Comparison of ENCODE assay signal across 22 mouse cellular contexts in the genomic region with DNA sequence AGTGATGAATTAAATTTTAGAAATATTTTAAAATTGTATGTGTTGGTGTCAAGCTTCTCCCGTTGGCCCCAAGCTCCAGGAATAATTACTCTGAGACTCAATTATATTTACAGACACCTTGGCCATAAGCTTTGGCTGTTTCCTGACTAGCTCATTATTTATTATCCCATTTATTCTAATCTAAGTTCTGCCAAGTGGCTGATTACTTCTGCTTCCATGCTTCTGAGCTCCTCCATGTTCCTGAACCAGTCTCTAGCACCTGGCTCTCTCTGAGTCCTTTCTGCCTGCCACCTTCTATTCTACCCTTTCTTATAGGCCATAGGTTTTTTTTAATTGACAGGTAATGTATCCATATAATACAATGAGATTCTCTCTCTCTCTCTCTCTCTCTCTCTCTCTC. TPM values are rescaled to one million over a fixed set of nuclear protein-coding genes. Genes with fewer than 3 reads are reported as not detected.
DNase-seq lines count a peak whose midpoint lies in the region; ATAC-seq and TF ChIP-seq lines count a peak whose summit lies in the region.
"Had no signal": no experiment of that assay in that cellular context is flagged by ENCODE, and none has a peak within 500 bp of the region (broad histone marks: within the 10 kb centered on the region; RNA-seq: fewer than 3 reads in every experiment).

No protein-coding gene starts in this region.

- no peak overlapping the region for H3K4me3 ChIP-seq in forebrain, embryonic 14.5 days (ENCODE audit: low read depth, low read length)
- H3K4me3 ChIP-seq in forebrain, embryonic 15.5 days, result no peak overlapping the region
- no peak overlapping the region for H3K4me3 ChIP-seq in intestine, embryonic 15.5 days (replicated peaks)

- no peaks in the 10 kb centered on the region for H3K9me3 ChIP-seq in forebrain, embryonic 14.5 days (replicated peaks; ENCODE audit: control insufficient read depth, low read length)
- no peaks in the 10 kb centered on the region for H3K9me3 ChIP-seq in forebrain, embryonic 15.5 days
- H3K9me3 ChIP-seq in intestine, embryonic 15.5 days, result no peaks in the 10 kb centered on the region
- H3K9me3 ChIP-seq: G1E had no signal

- no peak for TF ChIP-seq CTCF in brain, embryonic 14.5 days (IDR thresholded peaks at IDR 0.05; ENCODE audit: borderline replicate concordance, extremely low read depth, insufficient read depth, insufficient read length)

- no peak for ATAC-seq in forebrain, embryonic 14.5 days
- no peak for ATAC-seq in forebrain, embryonic 15.5 days (replicated peaks)
- ATAC-seq in intestine, embryonic 15.5 days, result no peak
- ATAC-seq: activated CD4-positive, CD25-positive, alpha-beta regulatory T cell, adult 4 months; CD4-positive, CD25-positive, alpha-beta regulatory T cell, adult 4 months; Patski had no signal

- no peak for TF ChIP-seq POLR2A in brain, embryonic 14.5 days (IDR thresholded peaks at IDR 0.05; ENCODE audit: borderline replicate concordance, extremely low read depth, insufficient read depth, insufficient read length, poor library complexity, severe bottlenecking)

- H3K4me2 ChIP-seq in forebrain, embryonic 14.5 days (ENCODE audit: low read length), result no peak overlapping the region
- H3K4me2 ChIP-seq in forebrain, embryonic 15.5 days (replicated peaks), result no peak overlapping the region
- no peak overlapping the region for H3K4me2 ChIP-seq in intestine, embryonic 15.5 days (replicated peaks)

- H3K27me3 ChIP-seq in forebrain, embryonic 14.5 days (replicated peaks; ENCODE audit: control insufficient read depth, insufficient read depth, low read length), result no peaks in the 10 kb centered on the region
- H3K27me3 ChIP-seq in forebrain, embryonic 15.5 days, result no peaks in the 10 kb centered on the region
- no peaks in the 10 kb centered on the region for H3K27me3 ChIP-seq in intestine, embryonic 15.5 days (replicated peaks)
- H3K27me3 ChIP-seq: Patski had no signal

- DNase-seq in forebrain, embryonic 14.5 days (ENCODE audit: low spot score), result peak; percentile 59
- DNase-seq in Muller cell, postnatal 12 days (ENCODE audit: inconsistent ontology term), result peak; percentile 27
- peak; percentile 82 for DNase-seq in brain, embryonic 14.5 days (ENCODE audit: low read depth)
- DNase-seq in heart, adult 11 months, result no peak
- DNase-seq: adrenal gland, adult 2 months; adrenal gland, adult 8-10 months; adrenal gland, postnatal 10 days; adrenal gland, postnatal 14 days; adrenal gland, postnatal 25 days; adrenal gland, postnatal 36 days; B cell, adult 2 months; cerebellum, adult 11 months; cerebellum, adult 11-12 months; cerebellum, adult 18-20 months; cerebellum, adult 2 months; cerebellum, adult 8-10 months had no signal

- 53% methylated on average over 1 of the region's 1 CpGs for WGBS in forebrain, embryonic 14.5 days
- 46% methylated on average over 1 of the region's 1 CpGs for WGBS in forebrain, embryonic 15.5 days
- WGBS in intestine, embryonic 15.5 days, result 86% methylated on average over 1 of the region's 1 CpGs

- no peak overlapping the region for H3K9ac ChIP-seq in forebrain, embryonic 14.5 days (ENCODE audit: low read length)
- H3K9ac ChIP-seq in forebrain, embryonic 15.5 days (replicated peaks), result no peak overlapping the region
- no peak overlapping the region for H3K9ac ChIP-seq in intestine, embryonic 15.5 days

- no peak overlapping the region for H3K27ac ChIP-seq in forebrain, embryonic 14.5 days (ENCODE audit: low read depth, low read length)
- no peak overlapping the region for H3K27ac ChIP-seq in forebrain, embryonic 15.5 days (replicated peaks)
- no peak overlapping the region for H3K27ac ChIP-seq in intestine, embryonic 15.5 days

- H3K36me3 ChIP-seq in forebrain, embryonic 14.5 days (ENCODE audit: control insufficient read depth, insufficient read depth, low read length), result no peaks in the 10 kb centered on the region
- H3K36me3 ChIP-seq in forebrain, embryonic 15.5 days, result no peaks in the 10 kb centered on the region
- no peaks in the 10 kb centered on the region for H3K36me3 ChIP-seq in intestine, embryonic 15.5 days
- H3K36me3 ChIP-seq: G1E had no signal

- H3K4me1 ChIP-seq in forebrain, embryonic 14.5 days (ENCODE audit: control insufficient read depth, insufficient read depth, low read length), result no peaks in the 10 kb centered on the region; the same call in 1 of the 2 replicates
- H3K4me1 ChIP-seq in forebrain, embryonic 15.5 days, result 0 out of 2 replicates have a peak, but pooled peaks cover 8% of the 10 kb centered on the region
- H3K4me1 ChIP-seq in intestine, embryonic 15.5 days (replicated peaks), result no peaks in the 10 kb centered on the region

RNA-seq across cellular contexts. Expression of a gene that starts 47.9 kb away (rescaled TPM):
- 14.5 and 15.2 TPM in 2 replicates for polyA plus RNA-seq in forebrain, embryonic 14.5 days (2014; fragmentation: Nextera tagmentation; extraction: Ambion mirVana)
- polyA plus RNA-seq in forebrain, embryonic 15.5 days (2015; fragmentation: Nextera tagmentation; extraction: Ambion mirVana), result 14.0 and 15.5 TPM in 2 replicates
- polyA plus RNA-seq in brain, embryonic 14.5 days (2012; rRNA removed), result 28.4 and 29.7 TPM in 2 replicates
- 13.2 and 13.8 TPM in 2 replicates for polyA plus RNA-seq in intestine, embryonic 15.5 days (2015; fragmentation: Nextera tagmentation; extraction: Ambion mirVana)

RNA-seq across cellular contexts. Expression of a gene that starts 48.9 kb away (rescaled TPM):
- polyA plus RNA-seq in forebrain, embryonic 14.5 days (2014; fragmentation: Nextera tagmentation; extraction: Ambion mirVana), result 7.8 and 10.0 TPM in 2 replicates
- polyA plus RNA-seq in forebrain, embryonic 15.5 days (2015; fragmentation: Nextera tagmentation; extraction: Ambion mirVana), result 9.6 and 10.9 TPM in 2 replicates
- polyA plus RNA-seq in brain, embryonic 14.5 days (2012; rRNA removed), result 8.1 and 14.8 TPM in 2 replicates
- 47.2 and 48.2 TPM in 2 replicates for polyA plus RNA-seq in intestine, embryonic 15.5 days (2015; fragmentation: Nextera tagmentation; extraction: Ambion mirVana)
- polyA plus RNA-seq: activated CD4-positive, CD25-positive, alpha-beta regulatory T cell, adult 4 months; CD4-positive, CD25-positive, alpha-beta regulatory T cell, adult 4 months; G1E had no signal

RNA-seq across cellular contexts. Expression of a gene that starts 55.8 kb away (rescaled TPM):
- polyA plus RNA-seq in forebrain, embryonic 14.5 days (2014; fragmentation: Nextera tagmentation; extraction: Ambion mirVana), result 6.1 and 8.3 TPM in 2 replicates
- polyA plus RNA-seq in forebrain, embryonic 15.5 days (2015; fragmentation: Nextera tagmentation; extraction: Ambion mirVana), result 8.3 and 8.7 TPM in 2 replicates
- 7.3 and 7.9 TPM in 2 replicates for polyA plus RNA-seq in brain, embryonic 14.5 days (2012; rRNA removed)
- 8.1 and 8.5 TPM in 2 replicates for polyA plus RNA-seq in intestine, embryonic 15.5 days (2015; fragmentation: Nextera tagmentation; extraction: Ambion mirVana)
